8 mouse cellular contexts compared by ENCODE assay signal in the genomic region with DNA sequence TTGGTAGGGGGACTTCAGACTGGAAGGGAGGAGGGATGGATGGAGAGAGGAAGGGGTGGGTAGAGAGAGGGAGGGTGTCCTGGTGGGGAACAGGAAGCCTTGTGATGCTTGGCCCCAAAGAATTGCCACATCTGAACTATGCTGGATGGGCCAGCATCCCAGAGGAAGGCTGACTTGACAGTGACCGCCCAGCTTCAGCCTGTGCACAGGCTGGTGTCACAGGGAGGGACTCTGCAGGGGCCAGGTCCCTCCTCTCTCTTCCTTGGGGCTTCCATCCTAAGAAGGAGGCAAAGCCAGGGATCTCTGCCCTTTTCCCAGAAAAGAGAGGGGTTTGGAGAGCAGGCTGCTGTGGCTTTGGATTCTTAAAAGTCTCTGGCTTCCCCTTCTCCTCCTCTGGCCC. TPM values are rescaled to one million over a fixed set of nuclear protein-coding genes. Genes with fewer than 3 reads are reported as not detected.
DNase-seq lines count a peak whose midpoint lies in the region; ATAC-seq lines count a peak whose summit lies in the region.
"Had no signal": no experiment of that assay in that cellular context is flagged by ENCODE, and none has a peak within 500 bp of the region (broad histone marks: within the 10 kb centered on the region; RNA-seq: fewer than 3 reads in every experiment).

No protein-coding gene starts in this region.

- H3K27me3 ChIP-seq in liver, embryonic 12.5 days (replicated peaks): peaks cover 16% of the 10 kb centered on the region; the same call in 1 of the 2 replicates
- H3K27me3 ChIP-seq in liver, embryonic 11.5 days (replicated peaks; ENCODE audit: control insufficient read depth, insufficient read depth, low read length): no peaks in the 10 kb centered on the region
- no peaks in the 10 kb centered on the region for H3K27me3 ChIP-seq in embryonic facial prominence, embryonic 13.5 days
- no peaks in the 10 kb centered on the region for H3K27me3 ChIP-seq in heart, embryonic 15.5 days

- 82% methylated on average over 1 of the region's 1 CpGs for WGBS in liver, embryonic 12.5 days (ENCODE audit: insufficient replicate concordance)
- WGBS in liver, embryonic 11.5 days: 36% methylated on average over 1 of the region's 1 CpGs
- 27% methylated on average over 1 of the region's 1 CpGs for WGBS in embryonic facial prominence, embryonic 13.5 days
- WGBS in heart, embryonic 15.5 days: 50% methylated on average over 1 of the region's 1 CpGs

- ATAC-seq in liver, embryonic 12.5 days: no peak
- no peak for ATAC-seq in liver, embryonic 11.5 days (replicated peaks; ENCODE audit: low FRiP score)
- ATAC-seq in embryonic facial prominence, embryonic 13.5 days (ENCODE audit: insufficient number of reproducible peaks, insufficient read depth, low FRiP score, low TSS enrichment, low read depth): no peak
- no peak for ATAC-seq in heart, embryonic 15.5 days (replicated peaks; ENCODE audit: insufficient number of reproducible peaks, insufficient read depth, low FRiP score, low read depth)

- H3K9me3 ChIP-seq in liver, embryonic 12.5 days (replicated peaks): no peaks in the 10 kb centered on the region
- H3K9me3 ChIP-seq in liver, embryonic 11.5 days (ENCODE audit: control insufficient read depth, low read length): no peaks in the 10 kb centered on the region
- H3K9me3 ChIP-seq in embryonic facial prominence, embryonic 13.5 days: no peaks in the 10 kb centered on the region
- H3K9me3 ChIP-seq in heart, embryonic 15.5 days (replicated peaks): no peaks in the 10 kb centered on the region

- no peak for DNase-seq in liver, embryonic 11.5 days (ENCODE audit: low spot score)
- DNase-seq in lung, postnatal 10 days: peak; percentile 70
- DNase-seq in cerebellum, adult 11-12 months: no peak
- DNase-seq in natural killer cell, adult 2 months (ENCODE audit: low spot score in 2 of 2): no peak

- H3K4me2 ChIP-seq in liver, embryonic 12.5 days: no peak overlapping the region
- H3K4me2 ChIP-seq in liver, embryonic 11.5 days: no peak overlapping the region
- peak overlapping the region; percentile 26 for H3K4me2 ChIP-seq in embryonic facial prominence, embryonic 13.5 days
- H3K4me2 ChIP-seq in heart, embryonic 15.5 days: no peak overlapping the region; the same call in 1 of the 2 replicates

- H3K9ac ChIP-seq in liver, embryonic 12.5 days: no peak overlapping the region
- H3K9ac ChIP-seq in liver, embryonic 11.5 days (ENCODE audit: low read depth, low read length): no peak overlapping the region
- peak overlapping the region; percentile 44 for H3K9ac ChIP-seq in embryonic facial prominence, embryonic 13.5 days
- H3K9ac ChIP-seq in heart, embryonic 15.5 days: no peak overlapping the region
- H3K9ac ChIP-seq: liver, embryonic 14.5 days had no signal

- H3K4me1 ChIP-seq in liver, embryonic 12.5 days: peaks cover 10% of the 10 kb centered on the region
- peaks cover 7% of the 10 kb centered on the region for H3K4me1 ChIP-seq in liver, embryonic 11.5 days (replicated peaks; ENCODE audit: control insufficient read depth, insufficient read depth, low read length)
- peaks cover 68% of the 10 kb centered on the region for H3K4me1 ChIP-seq in embryonic facial prominence, embryonic 13.5 days
- peaks cover 38% of the 10 kb centered on the region for H3K4me1 ChIP-seq in heart, embryonic 15.5 days (replicated peaks)

- H3K36me3 ChIP-seq in liver, embryonic 12.5 days: no peaks in the 10 kb centered on the region
- no peaks in the 10 kb centered on the region for H3K36me3 ChIP-seq in liver, embryonic 11.5 days (ENCODE audit: control insufficient read depth, insufficient read depth, low read length)
- no peaks in the 10 kb centered on the region for H3K36me3 ChIP-seq in embryonic facial prominence, embryonic 13.5 days
- H3K36me3 ChIP-seq in heart, embryonic 15.5 days: no peaks in the 10 kb centered on the region

- H3K4me3 ChIP-seq in liver, embryonic 12.5 days: no peak overlapping the region
- H3K4me3 ChIP-seq in liver, embryonic 11.5 days (ENCODE audit: low read depth, low read length): no peak overlapping the region
- H3K4me3 ChIP-seq in embryonic facial prominence, embryonic 13.5 days: no peak overlapping the region
- no peak overlapping the region for H3K4me3 ChIP-seq in heart, embryonic 15.5 days

- 0 out of 2 replicates have a peak overlapping the region, but pooled peaks have one; percentile 1 for H3K27ac ChIP-seq in liver, embryonic 12.5 days
- H3K27ac ChIP-seq in liver, embryonic 11.5 days (ENCODE audit: low read depth, low read length): no peak overlapping the region; the same call in 1 of the 2 replicates
- peak overlapping the region; percentile 93 for H3K27ac ChIP-seq in embryonic facial prominence, embryonic 13.5 days
- H3K27ac ChIP-seq in heart, embryonic 15.5 days: peak overlapping the region; percentile 79
- H3K27ac ChIP-seq: liver, embryonic 14.5 days had no signal

RNA-seq across cellular contexts. Expression of a gene that starts 7.0 kb away (rescaled TPM):
- 8.7 and 9.9 TPM in 2 replicates for polyA plus RNA-seq in liver, embryonic 12.5 days (2016; fragmentation: Nextera tagmentation; extraction: Ambion mirVana)
- 17.8 and 18.1 TPM in 2 replicates for polyA plus RNA-seq in liver, embryonic 11.5 days (2014; fragmentation: Nextera tagmentation; extraction: Ambion mirVana)
- 117 and 132 TPM in 2 replicates for polyA plus RNA-seq in embryonic facial prominence, embryonic 13.5 days (2015; fragmentation: Nextera tagmentation; extraction: Ambion mirVana)
- polyA plus RNA-seq in heart, embryonic 15.5 days (2015; fragmentation: Nextera tagmentation; extraction: Ambion mirVana): 67.1 and 85.2 TPM in 2 replicates

RNA-seq across cellular contexts. Expression of a gene that starts 20.2 kb away (rescaled TPM):
- 0.08 and 0.11 TPM in 2 replicates for polyA plus RNA-seq in liver, embryonic 12.5 days (2016; fragmentation: Nextera tagmentation; extraction: Ambion mirVana)
- 0.14 TPM in 1 of 2 replicates, not detected in the other for polyA plus RNA-seq in liver, embryonic 11.5 days (2014; fragmentation: Nextera tagmentation; extraction: Ambion mirVana)
- polyA plus RNA-seq in embryonic facial prominence, embryonic 13.5 days (2015; fragmentation: Nextera tagmentation; extraction: Ambion mirVana): 0.58 and 0.74 TPM in 2 replicates
- polyA plus RNA-seq in heart, embryonic 15.5 days (2015; fragmentation: Nextera tagmentation; extraction: Ambion mirVana): 0.20 and 0.33 TPM in 2 replicates

RNA-seq across cellular contexts. Expression of a gene that starts 39.4 kb away (rescaled TPM):
- polyA plus RNA-seq in liver, embryonic 12.5 days (2016; fragmentation: Nextera tagmentation; extraction: Ambion mirVana): 22.7 TPM in 2 replicates
- polyA plus RNA-seq in liver, embryonic 11.5 days (2014; fragmentation: Nextera tagmentation; extraction: Ambion mirVana): 23.3 and 27.8 TPM in 2 replicates
- polyA plus RNA-seq in embryonic facial prominence, embryonic 13.5 days (2015; fragmentation: Nextera tagmentation; extraction: Ambion mirVana): 5.6 and 6.8 TPM in 2 replicates
- 9.6 and 20.7 TPM in 2 replicates for polyA plus RNA-seq in heart, embryonic 15.5 days (2015; fragmentation: Nextera tagmentation; extraction: Ambion mirVana)

RNA-seq across cellular contexts. Expression of a gene that starts 56.4 kb away (rescaled TPM):
- polyA plus RNA-seq in liver, embryonic 12.5 days (2016; fragmentation: Nextera tagmentation; extraction: Ambion mirVana): 14.5 and 14.9 TPM in 2 replicates
- 21.1 and 21.6 TPM in 2 replicates for polyA plus RNA-seq in liver, embryonic 11.5 days (2014; fragmentation: Nextera tagmentation; extraction: Ambion mirVana)
- 28.9 and 30.7 TPM in 2 replicates for polyA plus RNA-seq in embryonic facial prominence, embryonic 13.5 days (2015; fragmentation: Nextera tagmentation; extraction: Ambion mirVana)
- 17.2 and 24.3 TPM in 2 replicates for polyA plus RNA-seq in heart, embryonic 15.5 days (2015; fragmentation: Nextera tagmentation; extraction: Ambion mirVana)
